Mouse (Mus musculus): ENCODE results near the gene Ncbp1. TPM values are rescaled to one million over a fixed set of nuclear protein-coding genes. Genes with fewer than 3 reads are reported as not detected.

The Ncbp1 gene
- polyA plus RNA-seq, 1 experiment: 99.6 TPM

DNA sequence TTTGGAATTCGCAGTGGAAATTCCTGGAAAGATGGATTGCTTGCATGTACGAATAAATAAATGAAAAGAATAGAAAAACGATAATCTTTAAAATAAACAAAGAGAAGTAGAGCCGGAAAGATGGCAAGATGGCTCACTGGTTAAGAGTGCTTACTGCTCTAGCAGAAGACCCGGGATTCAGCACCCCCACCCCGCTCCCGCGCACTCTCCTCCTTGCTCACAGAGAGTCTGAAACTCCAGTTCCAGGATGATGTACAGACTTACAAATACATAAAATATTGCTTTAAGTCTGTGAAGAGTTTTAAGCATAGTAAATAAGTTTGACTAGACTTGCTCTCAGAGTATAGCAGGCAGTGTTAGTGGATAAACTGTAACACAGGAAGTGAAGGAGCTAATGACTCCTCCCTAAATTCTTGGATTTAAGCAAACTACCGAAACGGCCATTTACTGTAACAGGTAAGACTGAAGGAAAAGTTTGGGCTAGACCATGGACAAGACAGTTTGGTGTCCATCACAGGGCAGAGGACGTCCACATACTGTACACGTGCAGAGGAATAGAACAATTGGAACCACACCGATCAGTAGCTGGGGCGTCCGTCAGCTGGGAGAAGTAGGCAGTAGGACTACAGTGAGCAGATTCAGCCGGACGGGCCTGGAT is 655 bp upstream of the Ncbp1 start:
- Histone ChIP-seq H3K27me3 (ENCODE audit: control insufficient read depth, insufficient read depth, low read length, poor library complexity, severe bottlenecking) (no peaks in the 10 kb centered on the region), H3K4me1 (ENCODE audit: control insufficient read depth, insufficient read depth, low read length) (no peaks in the 10 kb centered on the region), H3K9me3 (replicated peaks; ENCODE audit: control insufficient read depth, insufficient read depth, low read length, poor library complexity, severe bottlenecking) (no peaks in the 10 kb centered on the region), H3K27ac (ENCODE audit: insufficient read depth, low read length) (peak overlapping the region; percentile 48; the same call in 1 of the 2 replicates), H3K36me3 (ENCODE audit: control insufficient read depth, insufficient read depth, low read length, poor library complexity, severe bottlenecking) (peaks cover 17% of the 10 kb centered on the region), H3K9ac (ENCODE audit: low read depth, poor library complexity, severe bottlenecking) (peak overlapping the region; percentile 90), H3K4me3 (ENCODE audit: low read depth, low read length) (peak overlapping the region; percentile 85)
- no peak for TF ChIP-seq POLR2A (IDR thresholded peaks at IDR 0.05; ENCODE audit: insufficient read depth, low read length)
- no peak for TF ChIP-seq CTCF (IDR thresholded peaks at IDR 0.05; ENCODE audit: low read depth, low read length)
- TF ChIP-seq EP300 (IDR thresholded peaks at IDR 0.05; ENCODE audit: insufficient read depth, low read depth, low read length): no peak

DNA sequence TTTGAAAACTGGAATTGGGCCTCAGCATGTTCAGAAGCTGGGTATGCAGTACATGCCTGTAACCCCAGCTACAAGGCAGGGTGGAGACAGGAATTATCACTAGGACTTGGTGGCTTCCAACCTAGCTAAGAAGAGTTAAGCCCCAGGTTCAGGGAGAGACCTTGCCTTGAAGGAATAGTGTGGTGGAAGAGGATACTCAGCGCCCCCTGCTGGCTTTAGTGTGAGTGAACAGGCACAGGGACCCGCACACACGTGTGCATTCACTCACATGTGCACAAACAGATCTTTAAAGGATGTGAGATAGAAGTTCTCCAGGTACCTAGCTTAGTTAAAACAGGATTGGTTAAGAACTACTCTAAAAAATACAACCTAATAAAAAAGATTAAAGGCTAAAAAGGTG is 5.9 kb downstream of the Ncbp1 start:
- TF ChIP-seq CTCF (IDR thresholded peaks at IDR 0.05; ENCODE audit: low read depth, low read length): peak; percentile 64
- TF ChIP-seq POLR2A (IDR thresholded peaks at IDR 0.05; ENCODE audit: insufficient read depth, low read length): no peak
- no peak overlapping the region for H3K9ac ChIP-seq (ENCODE audit: low read depth, poor library complexity, severe bottlenecking)
- H3K36me3 ChIP-seq (ENCODE audit: control insufficient read depth, insufficient read depth, low read length, poor library complexity, severe bottlenecking): peaks cover 21% of the 10 kb centered on the region

GRCm38 (mm10) chr4:46146881-46147280 is 8.5 kb downstream of the Ncbp1 start:
- H3K27ac ChIP-seq (ENCODE audit: insufficient read depth, low read length): no peak overlapping the region
- no peaks in the 10 kb centered on the region for H3K27me3 ChIP-seq (ENCODE audit: control insufficient read depth, insufficient read depth, low read length, poor library complexity, severe bottlenecking)
- TF ChIP-seq POLR2A (IDR thresholded peaks at IDR 0.05; ENCODE audit: insufficient read depth, low read length) (no peak), EP300 (IDR thresholded peaks at IDR 0.05; ENCODE audit: insufficient read depth, low read depth, low read length) (no peak), CTCF (IDR thresholded peaks at IDR 0.05; ENCODE audit: low read depth, low read length) (no peak)
- H3K9ac ChIP-seq (ENCODE audit: low read depth, poor library complexity, severe bottlenecking): no peak overlapping the region
- no peaks in the 10 kb centered on the region for H3K4me1 ChIP-seq (ENCODE audit: control insufficient read depth, insufficient read depth, low read length)
- no peak overlapping the region for H3K4me3 ChIP-seq (ENCODE audit: low read depth, low read length)
- no peaks in the 10 kb centered on the region for H3K9me3 ChIP-seq (replicated peaks; ENCODE audit: control insufficient read depth, insufficient read depth, low read length, poor library complexity, severe bottlenecking)
- H3K36me3 ChIP-seq (ENCODE audit: control insufficient read depth, insufficient read depth, low read length, poor library complexity, severe bottlenecking): peaks cover 39% of the 10 kb centered on the region

More for the DNA sequence above, 5.9 kb downstream of the Ncbp1 start:
- Histone ChIP-seq H3K27me3 (ENCODE audit: control insufficient read depth, insufficient read depth, low read length, poor library complexity, severe bottlenecking) (no peaks in the 10 kb centered on the region), H3K27ac (ENCODE audit: insufficient read depth, low read length) (no peak overlapping the region), H3K4me1 (ENCODE audit: control insufficient read depth, insufficient read depth, low read length) (no peaks in the 10 kb centered on the region), H3K4me3 (ENCODE audit: low read depth, low read length) (no peak overlapping the region), H3K9me3 (replicated peaks; ENCODE audit: control insufficient read depth, insufficient read depth, low read length, poor library complexity, severe bottlenecking) (no peaks in the 10 kb centered on the region)

GRCm38 (mm10) chr4:46151903-46152544 is 13.6 kb downstream of the Ncbp1 start:
- no peak for TF ChIP-seq POLR2A (IDR thresholded peaks at IDR 0.05; ENCODE audit: insufficient read depth, low read length)
- TF ChIP-seq CTCF (IDR thresholded peaks at IDR 0.05; ENCODE audit: low read depth, low read length): no peak
- TF ChIP-seq EP300 (IDR thresholded peaks at IDR 0.05; ENCODE audit: insufficient read depth, low read depth, low read length): no peak
- peaks cover 57% of the 10 kb centered on the region for H3K36me3 ChIP-seq (ENCODE audit: control insufficient read depth, insufficient read depth, low read length, poor library complexity, severe bottlenecking)
- H3K4me1 ChIP-seq (ENCODE audit: control insufficient read depth, insufficient read depth, low read length): no peaks in the 10 kb centered on the region
- no peak overlapping the region for H3K9ac ChIP-seq (ENCODE audit: low read depth, poor library complexity, severe bottlenecking)
- H3K27me3 ChIP-seq (ENCODE audit: control insufficient read depth, insufficient read depth, low read length, poor library complexity, severe bottlenecking): no peaks in the 10 kb centered on the region
- H3K9me3 ChIP-seq (replicated peaks; ENCODE audit: control insufficient read depth, insufficient read depth, low read length, poor library complexity, severe bottlenecking): no peaks in the 10 kb centered on the region
- H3K4me3 ChIP-seq (ENCODE audit: low read depth, low read length): no peak overlapping the region
- H3K27ac ChIP-seq (ENCODE audit: insufficient read depth, low read length): no peak overlapping the region

DNA sequence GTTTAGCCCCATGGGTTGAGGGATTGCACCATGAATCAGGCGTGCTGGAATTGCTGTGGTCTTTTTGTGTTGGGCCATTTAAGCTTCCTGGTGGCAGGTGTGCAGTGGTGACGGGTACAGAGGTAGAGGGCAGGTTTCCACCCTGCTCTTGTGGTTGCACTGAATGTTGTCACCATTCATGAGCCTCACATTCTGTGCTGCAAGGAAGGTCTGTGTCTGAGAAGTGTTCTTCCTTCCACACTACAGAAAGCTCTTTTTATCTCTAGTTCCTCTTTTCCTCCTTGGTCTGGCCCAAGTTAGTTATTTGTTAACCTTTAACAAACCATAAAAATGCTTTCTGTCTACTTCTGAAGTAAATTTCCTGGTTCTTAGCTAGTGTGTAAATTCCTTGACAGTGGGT is 25.6 kb downstream of the Ncbp1 start:
- Histone ChIP-seq H3K27me3 (ENCODE audit: control insufficient read depth, insufficient read depth, low read length, poor library complexity, severe bottlenecking) (no peaks in the 10 kb centered on the region), H3K9ac (ENCODE audit: low read depth, poor library complexity, severe bottlenecking) (no peak overlapping the region), H3K27ac (ENCODE audit: insufficient read depth, low read length) (no peak overlapping the region), H3K9me3 (replicated peaks; ENCODE audit: control insufficient read depth, insufficient read depth, low read length, poor library complexity, severe bottlenecking) (no peaks in the 10 kb centered on the region), H3K4me1 (ENCODE audit: control insufficient read depth, insufficient read depth, low read length) (no peaks in the 10 kb centered on the region), H3K4me3 (ENCODE audit: low read depth, low read length) (no peak overlapping the region), H3K36me3 (ENCODE audit: control insufficient read depth, insufficient read depth, low read length, poor library complexity, severe bottlenecking) (peaks cover 66% of the 10 kb centered on the region)
- TF ChIP-seq POLR2A (IDR thresholded peaks at IDR 0.05; ENCODE audit: insufficient read depth, low read length) (no peak), CTCF (IDR thresholded peaks at IDR 0.05; ENCODE audit: low read depth, low read length) (no peak), EP300 (IDR thresholded peaks at IDR 0.05; ENCODE audit: insufficient read depth, low read depth, low read length) (no peak)

DNA sequence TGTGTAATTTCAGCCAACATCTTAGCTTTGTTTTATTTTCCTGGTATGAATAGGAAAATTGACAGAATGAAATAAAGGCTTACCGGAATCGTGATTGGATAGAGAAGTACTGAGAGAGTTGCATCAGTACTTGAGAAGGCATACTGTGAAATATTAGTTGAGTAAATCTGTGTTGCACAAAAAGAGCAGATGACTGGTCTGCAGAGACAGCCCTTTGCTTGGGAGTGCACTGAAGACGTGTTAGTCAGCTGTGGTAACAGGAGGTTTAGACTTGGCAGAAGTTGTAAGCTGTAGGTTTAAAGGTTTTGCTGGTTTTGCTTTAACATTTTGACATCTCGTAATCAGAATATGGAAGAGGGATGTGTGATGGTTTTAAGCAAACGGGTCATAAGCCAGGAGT is 27.4 kb downstream of the Ncbp1 start:
- peaks cover 72% of the 10 kb centered on the region for H3K36me3 ChIP-seq (ENCODE audit: control insufficient read depth, insufficient read depth, low read length, poor library complexity, severe bottlenecking)
- no peaks in the 10 kb centered on the region for H3K4me1 ChIP-seq (ENCODE audit: control insufficient read depth, insufficient read depth, low read length)
- no peak overlapping the region for H3K4me3 ChIP-seq (ENCODE audit: low read depth, low read length)
- TF ChIP-seq CTCF (IDR thresholded peaks at IDR 0.05; ENCODE audit: low read depth, low read length): no peak
- TF ChIP-seq POLR2A (IDR thresholded peaks at IDR 0.05; ENCODE audit: insufficient read depth, low read length): no peak
- TF ChIP-seq EP300 (IDR thresholded peaks at IDR 0.05; ENCODE audit: insufficient read depth, low read depth, low read length): no peak
- no peak overlapping the region for H3K9ac ChIP-seq (ENCODE audit: low read depth, poor library complexity, severe bottlenecking)
- H3K27me3 ChIP-seq (ENCODE audit: control insufficient read depth, insufficient read depth, low read length, poor library complexity, severe bottlenecking): no peaks in the 10 kb centered on the region
- no peak overlapping the region for H3K27ac ChIP-seq (ENCODE audit: insufficient read depth, low read length)
- H3K9me3 ChIP-seq (replicated peaks; ENCODE audit: control insufficient read depth, insufficient read depth, low read length, poor library complexity, severe bottlenecking): no peaks in the 10 kb centered on the region
